ENCODE assay signal across 8 mouse cellular contexts in genomic region chr4:99194826-99195225, GRCm38 (mm10). TPM values are rescaled to one million over a fixed set of nuclear protein-coding genes. Genes with fewer than 3 reads are reported as not detected.
A peak's percentile ranks its signal among the peaks of the same experiment; 100 is the strongest.
DNase-seq lines count a peak whose midpoint lies in the region; ATAC-seq and TF ChIP-seq lines count a peak whose summit lies in the region.

No protein-coding gene starts in this region.

- DNase-seq in left cerebral cortex, adult 2 months (ENCODE audit: extremely low spot score in 1 of 2, low spot score in 2 of 2): no peak
- DNase-seq in left cerebral cortex, postnatal 25 days (ENCODE audit: low spot score in 2 of 2): no peak
- no peak for DNase-seq in embryonic facial prominence, embryonic 10.5 days (ENCODE audit: low spot score)
- DNase-seq in left cerebral cortex, adult 9 months (ENCODE audit: low spot score in 2 of 2): no peak
- no peak for DNase-seq in frontal cortex, adult 2 months (ENCODE audit: extremely low spot score in 1 of 2, low spot score in 1 of 2)
- DNase-seq in layer of hippocampus, postnatal 10 days (ENCODE audit: low spot score in 2 of 2): no peak

- no peaks in the 10 kb centered on the region for H3K27me3 ChIP-seq in embryonic facial prominence, embryonic 10.5 days (replicated peaks; ENCODE audit: low read depth, poor library complexity, severe bottlenecking)
- no peaks in the 10 kb centered on the region for H3K27me3 ChIP-seq in intestine, embryonic 15.5 days (replicated peaks)
- H3K27me3 ChIP-seq in neural tube, embryonic 12.5 days (replicated peaks): no peaks in the 10 kb centered on the region

- no peak for TF ChIP-seq CTCF in left cerebral cortex, adult 2 months (IDR thresholded peaks at IDR 0.05)

- ATAC-seq in intestine, embryonic 15.5 days: no peak
- no peak for ATAC-seq in neural tube, embryonic 12.5 days (ENCODE audit: low FRiP score, low read depth)

- 23% methylated on average over 5 of the region's 5 CpGs for WGBS in embryonic facial prominence, embryonic 10.5 days
- WGBS in intestine, embryonic 15.5 days: 17% methylated on average over 5 of the region's 5 CpGs
- 46% methylated on average over 5 of the region's 5 CpGs for WGBS in neural tube, embryonic 12.5 days

- peak overlapping the region; percentile 29; the same call in 1 of the 2 replicates for H3K27ac ChIP-seq in left cerebral cortex, adult 2 months
- H3K27ac ChIP-seq in embryonic facial prominence, embryonic 10.5 days (replicated peaks): no peak overlapping the region
- no peak overlapping the region for H3K27ac ChIP-seq in intestine, embryonic 15.5 days
- H3K27ac ChIP-seq in neural tube, embryonic 12.5 days: no peak overlapping the region

- no peaks in the 10 kb centered on the region for H3K9me3 ChIP-seq in embryonic facial prominence, embryonic 10.5 days
- H3K9me3 ChIP-seq in intestine, embryonic 15.5 days: no peaks in the 10 kb centered on the region
- H3K9me3 ChIP-seq in neural tube, embryonic 12.5 days: no peaks in the 10 kb centered on the region

- peak overlapping the region; percentile 65; the same call in 1 of the 2 replicates for H3K9ac ChIP-seq in intestine, embryonic 15.5 days
- H3K9ac ChIP-seq in neural tube, embryonic 12.5 days: no peak overlapping the region

- peak overlapping the region; percentile 69 for H3K4me2 ChIP-seq in intestine, embryonic 15.5 days (replicated peaks)
- peak overlapping the region; percentile 66 for H3K4me2 ChIP-seq in neural tube, embryonic 12.5 days (replicated peaks)

- H3K4me3 ChIP-seq in left cerebral cortex, adult 2 months: peak overlapping the region; percentile 85
- peak overlapping the region; percentile 80 for H3K4me3 ChIP-seq in embryonic facial prominence, embryonic 10.5 days
- H3K4me3 ChIP-seq in intestine, embryonic 15.5 days (replicated peaks): peak overlapping the region; percentile 76
- H3K4me3 ChIP-seq in neural tube, embryonic 12.5 days: peak overlapping the region; percentile 66

- H3K4me1 ChIP-seq in embryonic facial prominence, embryonic 10.5 days: peaks cover 21% of the 10 kb centered on the region
- H3K4me1 ChIP-seq in intestine, embryonic 15.5 days (replicated peaks): no peaks in the 10 kb centered on the region
- H3K4me1 ChIP-seq in neural tube, embryonic 12.5 days: no peaks in the 10 kb centered on the region

- intact Hi-C loops in left cerebral cortex, adult 2 months (cut with DNase I): loop anchor here (5.0 kb wide), 1 partner anchor 273 kb away; the partner anchor contains the start of gene Usp1
- intact Hi-C loops in left cerebral cortex, postnatal 25 days (cut with DNase I): loop anchor here (1.0 kb wide), 1 partner anchor 272 kb away; the partner anchor contains the start of gene Usp1

- no peaks in the 10 kb centered on the region; the same call in 1 of the 2 replicates for H3K36me3 ChIP-seq in embryonic facial prominence, embryonic 10.5 days (replicated peaks)
- H3K36me3 ChIP-seq in intestine, embryonic 15.5 days: no peaks in the 10 kb centered on the region
- H3K36me3 ChIP-seq in neural tube, embryonic 12.5 days: no peaks in the 10 kb centered on the region

RNA-seq across cellular contexts. Expression of gene Atg4c, which starts 1.1 kb away (rescaled TPM):
- total RNA-seq in left cerebral cortex, adult 2 months (2021): 10 to 100 TPM; 44.8 to 46.8 TPM
- total RNA-seq in left cerebral cortex, postnatal 25 days (2021): 10 to 100 TPM; 37.1 to 39.8 TPM
- polyA plus RNA-seq in embryonic facial prominence, embryonic 10.5 days (2016; fragmentation: Nextera tagmentation; extraction: Ambion mirVana): 12.7 and 15.0 TPM in 2 replicates
- 14.4 and 14.6 TPM in 2 replicates for polyA plus RNA-seq in intestine, embryonic 15.5 days (2015; fragmentation: Nextera tagmentation; extraction: Ambion mirVana)
- polyA plus RNA-seq in neural tube, embryonic 12.5 days (2016; fragmentation: Nextera tagmentation; extraction: Ambion mirVana): 18.1 and 19.0 TPM in 2 replicates
- polyA plus RNA-seq in frontal cortex, adult 2 months (2012; rRNA removed): 27.6 and 29.1 TPM in 2 replicates
- 10 to 100 TPM; 28.2 to 28.3 TPM for total RNA-seq in layer of hippocampus, postnatal 10 days (2021)
